Mouse (Mus musculus) kidney, adult 2 months (tissue): ENCODE measurements around the gene Reps1.

ENCODE experiments used
- CTCF ChIP-seq: fragments of 200-500 bp; conservative IDR thresholded peaks from 2 replicates; pipeline ENCODE4 v1.5.1; 2011; ENCODE audit warnings: low read depth, mild to moderate bottlenecking, control low read depth, low read length, moderate library complexity, mixed read lengths; ENCODE audit not compliant: insufficient read depth, insufficient read length
- POLR2A ChIP-seq: fragments of 200-500 bp; IDR thresholded peaks from one replicate; pipeline ENCODE4 v1.6.1; 2011; ENCODE audit warnings: low read depth, low read length, control low read depth

- TF ChIP-seq CTCF (no peak), POLR2A (no peak)
Measured at GRCm38 (mm10) chr10:18068880-18069279, 13.2 kb downstream of the Reps1 start.
